Mouse (Mus musculus) left cerebral cortex, postnatal 4 days (tissue): ENCODE results near the gene Ankrd33. TPM values are rescaled to one million over a fixed set of nuclear protein-coding genes. Genes with fewer than 3 reads are reported as not detected.

Experiments
- DNase-seq: peaks from one replicate; pipeline ENCODE4 v3.0.0-alpha.2; 2022
- intact Hi-C: fragments of 180-260 bp; cut with DNase I; formaldehyde crosslinking; loops from one replicate; pipeline ENCODE4 v1.15.1; 2025
- total RNA-seq, 2 experiments: library from RNA; stranded (reverse); gene quantifications; 2 replicates each; pipeline ENCODE4 v1.2.3; 2021

Gene Ankrd33
- not detected for total RNA-seq

GRCm38 (mm10) chr15:101115511-101116110, at the start of gene Ankrd33:
TSS of gene Ankrd33 (plus strand) at chr15:101115755.
- DNase-seq = no peak
- intact Hi-C loops = no loop called here

DNA sequence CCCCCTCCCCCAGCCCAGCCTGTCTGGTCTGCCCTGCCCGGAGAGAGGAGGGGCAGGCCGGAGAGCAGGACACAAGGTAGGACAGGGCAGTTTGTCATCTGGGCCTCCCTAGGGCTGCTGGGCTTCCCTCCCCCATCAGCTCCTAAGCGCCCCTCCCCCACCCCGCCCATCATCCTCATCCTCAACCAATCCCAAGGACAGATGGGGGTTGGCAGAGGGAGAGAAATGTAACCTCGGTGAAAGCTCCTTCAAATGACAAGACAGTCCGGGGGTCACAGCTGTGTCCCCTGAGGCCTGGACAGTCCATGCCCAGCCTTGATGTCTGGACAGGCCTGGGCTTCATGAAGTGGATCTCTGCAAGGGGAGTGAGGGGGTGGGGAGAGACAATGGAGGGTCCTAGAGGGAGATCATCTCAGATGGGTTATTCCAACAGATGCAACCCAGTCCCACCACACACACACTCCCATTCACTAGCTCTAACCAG, 49.1 kb upstream of the Ankrd33 start:
- no peak for DNase-seq
- intact Hi-C loops = no loop called here

DNA sequence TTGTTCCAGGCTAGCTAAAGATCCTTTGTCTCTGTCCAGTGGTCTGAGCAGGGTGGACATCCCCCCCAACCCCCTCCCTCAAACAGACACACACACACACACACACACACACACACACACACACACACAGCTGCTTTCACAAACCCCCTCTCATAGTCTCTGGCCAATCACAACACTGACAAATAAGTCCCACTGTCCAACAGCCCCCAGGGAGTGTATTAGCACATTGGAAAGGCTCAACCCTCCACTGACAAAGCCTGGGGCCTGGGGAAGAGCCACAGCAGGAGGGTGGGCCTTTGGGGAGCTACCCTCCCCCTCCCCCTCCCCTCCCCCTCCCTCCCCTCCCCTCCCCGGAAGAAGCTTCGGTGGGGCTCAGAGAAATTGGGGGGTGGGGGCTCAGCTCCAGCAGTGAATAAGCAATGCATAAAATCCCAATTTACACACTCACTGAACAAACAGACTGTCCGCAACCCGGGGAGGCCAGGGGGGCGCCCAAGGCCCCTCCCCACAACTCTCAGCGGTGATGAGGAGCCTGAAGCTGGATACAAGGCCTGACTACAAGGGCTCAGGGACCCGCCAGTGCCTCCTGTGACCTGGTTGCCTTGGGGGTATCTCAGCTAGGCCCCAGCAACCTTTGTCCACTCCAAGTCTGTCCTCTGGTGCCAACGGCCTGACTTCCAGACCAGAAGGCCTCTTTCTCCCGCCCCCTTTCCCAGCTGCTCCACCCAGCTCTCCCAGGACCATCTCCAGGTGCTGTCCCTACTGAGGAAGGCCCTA, 48.4 kb upstream of the Ankrd33 start:
- no peak for DNase-seq
- intact Hi-C loops = no loop called here

- intact Hi-C loops = no loop called here
- DNase-seq = no peak
Measured at GRCm38 (mm10) chr15:101068029-101068428, 47.5 kb upstream of the Ankrd33 start.

DNA sequence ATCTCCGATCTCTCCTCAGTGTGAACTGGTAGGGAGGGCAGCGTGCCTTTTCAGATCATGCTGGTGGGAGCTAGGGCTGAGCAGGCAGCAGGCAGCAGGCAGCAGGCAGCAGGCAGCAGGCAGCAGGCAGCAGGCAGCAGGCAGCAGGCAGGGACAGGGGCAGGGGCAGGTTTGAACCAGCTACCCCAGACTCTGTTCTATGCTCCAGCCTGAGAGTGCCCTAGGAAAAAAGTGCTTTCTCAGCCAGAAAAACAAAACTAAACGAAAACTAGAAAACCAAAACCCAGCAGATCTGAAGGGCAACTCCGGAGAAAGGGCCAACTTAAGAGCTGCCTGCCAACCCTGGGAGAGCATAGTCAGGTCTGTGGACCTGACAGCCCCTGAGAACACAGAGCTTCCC, 46.9 kb upstream of the Ankrd33 start:
- intact Hi-C loops = no loop called here
- DNase-seq = no peak

GRCm38 (mm10) chr15:101069641-101070190, 45.8 kb upstream of the Ankrd33 start:
- no peak for DNase-seq
- intact Hi-C loops = no loop called here

- intact Hi-C loops = no loop called here
Measured at GRCm38 (mm10) chr15:101070762-101071161, 44.8 kb upstream of the Ankrd33 start.

GRCm38 (mm10) chr15:101072736-101073135, 42.8 kb upstream of the Ankrd33 start:
- no peak for DNase-seq
- intact Hi-C loops = no loop called here

More at GRCm38 (mm10) chr15:101070762-101071161, 44.8 kb upstream of the Ankrd33 start:
- DNase-seq = no peak

DNA sequence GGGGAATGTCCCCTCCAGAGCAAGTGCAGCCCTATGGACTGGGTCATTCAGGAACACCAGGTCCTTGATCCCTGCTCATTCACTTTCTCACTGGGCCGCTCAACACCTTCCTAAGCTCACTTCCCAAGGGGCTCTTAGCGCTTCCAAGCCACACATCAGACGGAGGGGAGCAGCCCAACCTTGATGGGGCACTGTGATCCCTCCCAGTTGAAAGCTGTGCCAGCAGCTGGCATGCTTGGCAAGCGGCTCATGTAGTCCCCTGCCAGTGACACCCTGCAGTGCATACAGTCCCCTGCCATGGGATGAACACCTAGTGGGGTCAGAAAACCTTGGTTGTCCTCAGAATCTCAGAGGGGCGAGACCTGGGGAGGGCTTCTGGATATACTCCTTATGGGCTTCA, 41.5 kb upstream of the Ankrd33 start:
- peak; percentile 48 for DNase-seq
- intact Hi-C loops = no loop called here

GRCm38 (mm10) chr15:101075150-101075549, 40.4 kb upstream of the Ankrd33 start:
- intact Hi-C loops = no loop called here
- no peak for DNase-seq

GRCm38 (mm10) chr15:101075656-101076055, 39.9 kb upstream of the Ankrd33 start:
- intact Hi-C loops = no loop called here

GRCm38 (mm10) chr15:101076071-101077000, 39.2 kb upstream of the Ankrd33 start:
- intact Hi-C loops = no loop called here

More at GRCm38 (mm10) chr15:101075656-101076055, 39.9 kb upstream of the Ankrd33 start:
- no peak for DNase-seq

GRCm38 (mm10) chr15:101077001-101077812, 38.3 kb upstream of the Ankrd33 start:
- intact Hi-C loops = no loop called here
- DNase-seq = no peak

More at GRCm38 (mm10) chr15:101076071-101077000, 39.2 kb upstream of the Ankrd33 start:
- peak; percentile 62 for DNase-seq

DNA sequence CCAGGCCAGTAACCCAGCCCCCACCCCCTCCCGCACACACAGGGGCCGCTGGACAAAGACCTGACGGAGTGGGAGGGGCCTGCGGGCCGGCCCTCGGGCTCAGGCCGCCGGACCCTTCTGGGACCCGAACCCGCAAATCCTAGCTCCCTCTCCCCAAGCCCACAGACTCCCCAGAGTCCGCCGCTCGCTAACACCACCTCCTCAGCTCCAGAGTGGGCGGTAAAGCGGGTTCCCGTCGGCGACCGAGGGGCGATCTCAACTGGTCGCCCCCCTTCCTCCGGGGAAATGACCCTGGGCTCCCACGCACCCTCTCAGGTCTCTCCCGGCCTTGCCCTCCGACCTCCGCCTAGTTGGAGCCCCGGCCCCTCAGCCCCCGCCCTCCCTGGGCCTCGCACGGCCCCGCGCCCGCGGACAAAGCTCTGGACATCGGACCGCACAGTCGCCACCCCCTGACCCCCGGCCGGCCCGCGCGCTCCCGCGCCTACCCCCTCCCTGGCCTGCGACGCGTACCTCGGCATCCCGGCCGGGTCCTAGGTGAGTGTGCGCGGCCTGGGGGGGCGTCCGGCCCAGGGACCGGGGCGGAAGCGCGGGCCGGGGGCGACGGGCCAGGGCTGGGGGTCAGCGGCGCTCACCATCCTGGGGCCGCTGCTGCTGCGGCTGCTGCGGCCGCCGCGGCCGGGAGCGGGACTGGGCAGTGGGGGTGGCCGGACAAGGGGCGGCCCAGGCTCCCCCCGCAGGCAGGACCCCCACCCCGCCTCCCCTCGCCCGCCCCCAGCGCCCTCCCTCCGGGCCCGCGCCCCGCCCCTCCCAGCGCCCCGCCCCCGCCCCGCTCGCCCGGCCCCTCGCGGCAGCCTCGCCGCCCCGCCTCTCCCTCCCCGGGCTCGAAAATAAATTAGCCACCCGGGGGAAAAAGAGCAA, 37.5 kb upstream of the Ankrd33 start, which contains the start of gene Fignl2:
Gene Fignl2, minus strand, starts transcription at position 755 of the 918 bp plus-strand sequence.
- intact Hi-C loops = no loop called here
- DNase-seq = peak; percentile 34

- DNase-seq = peak; percentile 53
- intact Hi-C loops = no loop called here
Measured at GRCm38 (mm10) chr15:101078731-101079156, 36.8 kb upstream of the Ankrd33 start.

- DNase-seq = no peak
- intact Hi-C loops = no loop called here
Measured at GRCm38 (mm10) chr15:101080031-101080520, 35.5 kb upstream of the Ankrd33 start.

DNA sequence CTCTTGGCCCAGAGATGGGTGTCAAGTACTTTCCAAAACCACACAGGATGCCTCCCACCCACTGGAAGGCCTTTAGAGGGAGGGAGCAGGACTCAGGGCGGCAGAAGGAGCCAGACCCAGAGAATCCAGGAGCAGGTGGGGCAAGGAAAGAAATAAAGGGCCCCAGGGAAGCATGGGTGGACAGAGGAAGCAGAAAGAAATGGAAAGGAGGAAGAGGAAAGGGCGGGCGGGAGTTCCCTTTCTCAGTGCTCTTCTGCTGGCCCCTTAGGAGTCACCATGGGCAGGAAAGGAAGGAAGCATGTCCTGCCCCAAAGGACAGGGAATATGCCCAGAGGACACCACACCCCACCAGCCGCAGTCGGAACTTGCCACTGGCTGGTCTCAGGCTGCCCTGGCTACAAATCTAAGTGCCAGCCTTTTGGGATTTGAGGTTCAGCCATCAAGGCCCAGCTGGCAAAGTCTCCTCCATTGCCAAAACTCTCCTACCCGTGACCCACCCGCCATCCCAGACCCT, 34.5 kb upstream of the Ankrd33 start:
- no peak for DNase-seq
- intact Hi-C loops = no loop called here

DNA sequence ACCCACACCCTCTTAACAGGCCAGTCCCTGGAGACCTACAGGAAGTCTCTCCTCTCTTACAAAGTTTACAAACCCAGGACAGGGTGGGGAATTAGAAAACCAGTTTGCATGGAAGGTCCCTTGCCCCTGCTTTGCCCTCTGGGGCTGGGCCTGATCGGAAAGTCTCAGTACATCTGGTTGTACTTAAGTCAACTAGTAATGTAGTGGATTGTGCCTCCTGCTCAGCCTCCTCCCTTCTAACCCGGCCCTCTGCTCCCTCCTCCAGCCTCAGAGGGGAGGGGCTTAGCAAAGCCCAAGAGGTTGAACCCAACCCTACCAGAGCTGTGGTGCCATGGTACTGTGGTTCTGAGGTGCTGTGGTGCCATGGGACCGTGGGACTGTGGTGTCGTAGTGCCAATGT, 33.3 kb upstream of the Ankrd33 start:
- DNase-seq = no peak
- intact Hi-C loops = no loop called here
